In the genomic region with DNA sequence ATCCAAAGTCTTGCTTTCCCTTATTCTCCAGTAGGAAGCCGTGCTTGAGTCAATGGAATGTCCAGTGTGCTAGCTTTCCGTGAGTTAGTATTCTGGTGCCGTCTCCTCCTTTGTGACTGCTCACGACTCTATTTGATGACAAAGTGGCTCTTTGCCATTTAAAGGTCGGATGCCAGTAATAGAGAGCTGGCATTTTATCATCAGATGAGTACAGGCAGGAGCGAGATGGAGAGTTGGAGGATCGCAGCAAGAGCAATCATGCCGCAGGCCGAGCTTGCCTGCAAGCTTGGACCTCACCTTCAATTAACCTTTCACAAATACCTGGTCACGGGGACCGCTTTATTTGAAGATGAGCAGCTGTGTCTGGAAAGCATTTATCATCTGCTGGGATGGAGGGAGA, we compare ENCODE assay signal across 23 mouse cellular contexts.
DNase-seq lines count a peak whose midpoint lies in the region; ATAC-seq and TF ChIP-seq lines count a peak whose summit lies in the region.
"Had no signal": no experiment of that assay in that cellular context is flagged by ENCODE, and none has a peak within 500 bp of the region (broad histone marks: within the 10 kb centered on the region; RNA-seq: fewer than 3 reads in every experiment).

No protein-coding gene starts in this region.

- H3K4me1 ChIP-seq in heart, embryonic 10.5 days: peaks cover 7% of the 10 kb centered on the region
- H3K4me1 ChIP-seq in kidney, postnatal 0 days (replicated peaks; ENCODE audit: insufficient read depth, low read length): no peaks in the 10 kb centered on the region
- H3K4me1 ChIP-seq in midbrain, postnatal 0 days (ENCODE audit: insufficient read depth, low read length): no peaks in the 10 kb centered on the region
- peaks cover 21% of the 10 kb centered on the region for H3K4me1 ChIP-seq in midbrain, embryonic 10.5 days
- H3K4me1 ChIP-seq: forebrain, embryonic 15.5 days; intestine, embryonic 15.5 days had no signal

- no peak for TF ChIP-seq CTCF in kidney, postnatal 0 days (IDR thresholded peaks at IDR 0.05; ENCODE audit: low read depth)
- no peak for TF ChIP-seq CTCF in midbrain, postnatal 0 days (IDR thresholded peaks at IDR 0.05)

- peak; percentile 38 for DNase-seq in heart, embryonic 10.5 days (ENCODE audit: low spot score)
- no peak for DNase-seq in heart, adult 11 months
- peak; percentile 10 for DNase-seq in kidney, postnatal 0 days (ENCODE audit: low spot score)
- DNase-seq in kidney, adult 18-20 months: no peak
- peak; percentile 48 for DNase-seq in midbrain, postnatal 0 days (ENCODE audit: low spot score)
- DNase-seq in midbrain, embryonic 10.5 days (ENCODE audit: low spot score): no peak
- DNase-seq: adrenal gland, adult 8-10 months; adrenal gland, postnatal 36 days; cerebellum, adult 11-12 months; cerebellum, adult 8-10 months; cerebellum, postnatal 36 days; embryo, embryonic 11 days; gastrocnemius, postnatal 25 days; heart, adult 2 months had no signal

- 0 out of 2 replicates have a peak, but pooled peaks cover 3% of the 10 kb centered on the region for H3K27me3 ChIP-seq in heart, embryonic 10.5 days (ENCODE audit: insufficient read depth, poor library complexity, severe bottlenecking)
- no peaks in the 10 kb centered on the region for H3K27me3 ChIP-seq in kidney, postnatal 0 days (ENCODE audit: insufficient read depth, low read length)
- no peaks in the 10 kb centered on the region for H3K27me3 ChIP-seq in midbrain, postnatal 0 days (ENCODE audit: insufficient read depth, low read length)
- peaks cover 13% of the 10 kb centered on the region for H3K27me3 ChIP-seq in midbrain, embryonic 10.5 days (ENCODE audit: low read depth, poor library complexity, severe bottlenecking)
- H3K27me3 ChIP-seq: forebrain, embryonic 15.5 days; hindbrain, embryonic 13.5 days; intestine, embryonic 15.5 days had no signal

- no peak for ATAC-seq in kidney, postnatal 0 days (replicated peaks; ENCODE audit: low FRiP score, low read depth)
- ATAC-seq in midbrain, postnatal 0 days (ENCODE audit: low FRiP score): no peak
- ATAC-seq: activated CD4-positive, CD25-positive, alpha-beta regulatory T cell, adult 4 months; forebrain, embryonic 15.5 days; intestine, embryonic 15.5 days had no signal

- no peak overlapping the region for H3K9ac ChIP-seq in kidney, postnatal 0 days (ENCODE audit: low read depth, low read length)
- no peak overlapping the region for H3K9ac ChIP-seq in midbrain, postnatal 0 days (replicated peaks; ENCODE audit: low read length, poor library complexity, severe bottlenecking)
- H3K9ac ChIP-seq: embryonic facial prominence, embryonic 13.5 days; forebrain, embryonic 12.5 days; forebrain, embryonic 15.5 days; hindbrain, embryonic 13.5 days; intestine, embryonic 15.5 days had no signal

- H3K36me3 ChIP-seq in heart, embryonic 10.5 days: no peaks in the 10 kb centered on the region
- H3K36me3 ChIP-seq in kidney, postnatal 0 days (ENCODE audit: insufficient read depth, low read length): no peaks in the 10 kb centered on the region
- no peaks in the 10 kb centered on the region for H3K36me3 ChIP-seq in midbrain, postnatal 0 days (ENCODE audit: insufficient read depth, low read length)
- no peaks in the 10 kb centered on the region for H3K36me3 ChIP-seq in midbrain, embryonic 10.5 days
- H3K36me3 ChIP-seq: embryonic facial prominence, embryonic 10.5 days; embryonic facial prominence, embryonic 13.5 days; forebrain, embryonic 12.5 days; forebrain, embryonic 15.5 days; hindbrain, embryonic 13.5 days; intestine, embryonic 15.5 days had no signal

- no peak overlapping the region for H3K4me2 ChIP-seq in kidney, postnatal 0 days (ENCODE audit: low read length)
- no peak overlapping the region for H3K4me2 ChIP-seq in midbrain, postnatal 0 days (ENCODE audit: low read depth, low read length, poor library complexity, severe bottlenecking)
- H3K4me2 ChIP-seq: embryonic facial prominence, embryonic 13.5 days; forebrain, embryonic 12.5 days; forebrain, embryonic 15.5 days; heart, embryonic 11.5 days; hindbrain, embryonic 13.5 days; intestine, embryonic 15.5 days had no signal

- no peaks in the 10 kb centered on the region for H3K9me3 ChIP-seq in heart, embryonic 10.5 days
- H3K9me3 ChIP-seq in kidney, postnatal 0 days (replicated peaks; ENCODE audit: low read length): no peaks in the 10 kb centered on the region
- no peaks in the 10 kb centered on the region for H3K9me3 ChIP-seq in midbrain, postnatal 0 days (ENCODE audit: low read length)
- no peaks in the 10 kb centered on the region for H3K9me3 ChIP-seq in midbrain, embryonic 10.5 days (replicated peaks)
- H3K9me3 ChIP-seq: embryonic facial prominence, embryonic 10.5 days; embryonic facial prominence, embryonic 13.5 days; forebrain, embryonic 12.5 days; forebrain, embryonic 15.5 days; hindbrain, embryonic 13.5 days; intestine, embryonic 15.5 days had no signal

- no peak overlapping the region for H3K27ac ChIP-seq in heart, embryonic 10.5 days
- no peak overlapping the region for H3K27ac ChIP-seq in kidney, postnatal 0 days
- H3K27ac ChIP-seq in midbrain, postnatal 0 days (ENCODE audit: low read depth, low read length): no peak overlapping the region
- H3K27ac ChIP-seq in midbrain, embryonic 10.5 days (replicated peaks): no peak overlapping the region
- H3K27ac ChIP-seq: embryonic facial prominence, embryonic 10.5 days; embryonic facial prominence, embryonic 13.5 days; forebrain, embryonic 12.5 days; forebrain, embryonic 15.5 days; heart, adult 2 months; hindbrain, embryonic 13.5 days; intestine, embryonic 15.5 days had no signal

- WGBS in heart, embryonic 10.5 days: 71% methylated on average over 11 of the region's 11 CpGs
- 74% methylated on average over 11 of the region's 11 CpGs for WGBS in kidney, postnatal 0 days
- 58% methylated on average over 11 of the region's 11 CpGs for WGBS in midbrain, postnatal 0 days
- WGBS in midbrain, embryonic 10.5 days: 83% methylated on average over 11 of the region's 11 CpGs

- H3K4me3 ChIP-seq in heart, embryonic 10.5 days: no peak overlapping the region
- no peak overlapping the region for H3K4me3 ChIP-seq in kidney, postnatal 0 days (replicated peaks; ENCODE audit: low read depth, low read length)
- no peak overlapping the region for H3K4me3 ChIP-seq in midbrain, postnatal 0 days (ENCODE audit: low read depth, low read length)
- no peak overlapping the region for H3K4me3 ChIP-seq in midbrain, embryonic 10.5 days
- H3K4me3 ChIP-seq: embryonic facial prominence, embryonic 10.5 days; embryonic facial prominence, embryonic 13.5 days; erythroblast, embryonic 14.5 days; forebrain, embryonic 12.5 days; forebrain, embryonic 15.5 days; heart, adult 2 months; hindbrain, embryonic 13.5 days; intestine, embryonic 15.5 days had no signal

Comparison
In these comparisons a context has a peak if more than half of its experiments do, and no peak if none do; other contexts are left out.
1. DNase-seq: peak in heart, embryonic 10.5 days (single experiment), kidney, postnatal 0 days (single experiment) and midbrain, postnatal 0 days (single experiment); none in heart, adult 11 months (single experiment), kidney, adult 18-20 months (single experiment) and midbrain, embryonic 10.5 days (single experiment).